Mouse (Mus musculus): Measurements from ENCODE around the gene Capn1. TPM values are rescaled to one million over a fixed set of nuclear protein-coding genes. Genes with fewer than 3 reads are reported as not detected.

Gene Capn1
- polyA plus RNA-seq, 1 experiment from 2014 or later = 12.4 TPM

- H3K27ac ChIP-seq (ENCODE audit: low read length) = no peak overlapping the region
- H3K4me2 ChIP-seq (ENCODE audit: low read depth, low read length) = peak overlapping the region; percentile 55
- 45% methylated on average over 4 of the region's 4 CpGs for WGBS
- peak overlapping the region; percentile 87 for H3K9ac ChIP-seq (ENCODE audit: low read depth, low read length)
- H3K27me3 ChIP-seq (replicated peaks; ENCODE audit: control insufficient read depth, insufficient read depth, low read length) = no peaks in the 10 kb centered on the region
- H3K36me3 ChIP-seq (ENCODE audit: control insufficient read depth, insufficient read depth, low read length) = peaks cover 21% of the 10 kb centered on the region
- H3K9me3 ChIP-seq (ENCODE audit: control insufficient read depth, low read length) = no peaks in the 10 kb centered on the region
- H3K4me3 ChIP-seq (ENCODE audit: low read length) = peak overlapping the region; percentile 83
- H3K4me1 ChIP-seq (ENCODE audit: control insufficient read depth, insufficient read depth, low read length) = peaks cover 19% of the 10 kb centered on the region
- ATAC-seq = no peak
Measured at GRCm38 (mm10) chr19:6056696-6057095, 41.0 kb upstream of the Capn1 start.

- no peaks in the 10 kb centered on the region for H3K27me3 ChIP-seq (replicated peaks; ENCODE audit: control insufficient read depth, insufficient read depth, low read length)
- no peak overlapping the region for H3K4me2 ChIP-seq (ENCODE audit: low read depth, low read length)
- 80% methylated on average over 5 of the region's 5 CpGs for WGBS
- H3K27ac ChIP-seq (ENCODE audit: low read length) = no peak overlapping the region
- H3K4me1 ChIP-seq (ENCODE audit: control insufficient read depth, insufficient read depth, low read length) = peaks cover 18% of the 10 kb centered on the region
- H3K4me3 ChIP-seq (ENCODE audit: low read length) = no peak overlapping the region
- peaks cover 43% of the 10 kb centered on the region for H3K36me3 ChIP-seq (ENCODE audit: control insufficient read depth, insufficient read depth, low read length)
- ATAC-seq = no peak
- no peaks in the 10 kb centered on the region for H3K9me3 ChIP-seq (ENCODE audit: control insufficient read depth, low read length)
- H3K9ac ChIP-seq (ENCODE audit: low read depth, low read length) = no peak overlapping the region
Measured at GRCm38 (mm10) chr19:6054296-6054695, 38.6 kb upstream of the Capn1 start.

GRCm38 (mm10) chr19:6052516-6052915 is 36.8 kb upstream of the Capn1 start:
- Histone ChIP-seq H3K27ac (ENCODE audit: low read length) (no peak overlapping the region), H3K27me3 (replicated peaks; ENCODE audit: control insufficient read depth, insufficient read depth, low read length) (no peaks in the 10 kb centered on the region), H3K4me1 (ENCODE audit: control insufficient read depth, insufficient read depth, low read length) (peaks cover 20% of the 10 kb centered on the region), H3K9me3 (ENCODE audit: control insufficient read depth, low read length) (no peaks in the 10 kb centered on the region), H3K9ac (ENCODE audit: low read depth, low read length) (no peak overlapping the region), H3K4me2 (ENCODE audit: low read depth, low read length) (no peak overlapping the region), H3K4me3 (ENCODE audit: low read length) (no peak overlapping the region), H3K36me3 (ENCODE audit: control insufficient read depth, insufficient read depth, low read length) (peaks cover 53% of the 10 kb centered on the region)
- ATAC-seq = no peak
- 86% methylated on average over 7 of the region's 7 CpGs for WGBS

GRCm38 (mm10) chr19:6048681-6049410 is 33.1 kb upstream of the Capn1 start:
- ATAC-seq = no peak
- Histone ChIP-seq H3K36me3 (ENCODE audit: control insufficient read depth, insufficient read depth, low read length) (peaks cover 46% of the 10 kb centered on the region), H3K4me3 (ENCODE audit: low read length) (no peak overlapping the region), H3K27me3 (replicated peaks; ENCODE audit: control insufficient read depth, insufficient read depth, low read length) (no peaks in the 10 kb centered on the region), H3K27ac (ENCODE audit: low read length) (no peak overlapping the region), H3K4me1 (ENCODE audit: control insufficient read depth, insufficient read depth, low read length) (peaks cover 12% of the 10 kb centered on the region), H3K9ac (ENCODE audit: low read depth, low read length) (peak overlapping the region; percentile 94; the same call in 1 of the 2 replicates), H3K9me3 (ENCODE audit: control insufficient read depth, low read length) (no peaks in the 10 kb centered on the region), H3K4me2 (ENCODE audit: low read depth, low read length) (no peak overlapping the region)
- WGBS = 83% methylated on average over 11 of the region's 11 CpGs

GRCm38 (mm10) chr19:6047899-6048166 is 32.1 kb upstream of the Capn1 start:
- H3K4me3 ChIP-seq (ENCODE audit: low read length) = peak overlapping the region; percentile 80
- H3K9me3 ChIP-seq (ENCODE audit: control insufficient read depth, low read length) = no peaks in the 10 kb centered on the region
- H3K27ac ChIP-seq (ENCODE audit: low read length) = no peak overlapping the region
- H3K36me3 ChIP-seq (ENCODE audit: control insufficient read depth, insufficient read depth, low read length) = peaks cover 38% of the 10 kb centered on the region
- peak overlapping the region; percentile 77 for H3K4me2 ChIP-seq (ENCODE audit: low read depth, low read length)
- H3K4me1 ChIP-seq (ENCODE audit: control insufficient read depth, insufficient read depth, low read length) = peaks cover 12% of the 10 kb centered on the region
- no peak for ATAC-seq
- peak overlapping the region; percentile 94 for H3K9ac ChIP-seq (ENCODE audit: low read depth, low read length)
- no peaks in the 10 kb centered on the region for H3K27me3 ChIP-seq (replicated peaks; ENCODE audit: control insufficient read depth, insufficient read depth, low read length)
- WGBS = 84% methylated on average over 8 of the region's 8 CpGs

- Histone ChIP-seq H3K36me3 (ENCODE audit: control insufficient read depth, insufficient read depth, low read length) (peaks cover 35% of the 10 kb centered on the region), H3K4me2 (ENCODE audit: low read depth, low read length) (peak overlapping the region; percentile 77), H3K9ac (ENCODE audit: low read depth, low read length) (peak overlapping the region; percentile 94), H3K27me3 (replicated peaks; ENCODE audit: control insufficient read depth, insufficient read depth, low read length) (no peaks in the 10 kb centered on the region), H3K9me3 (ENCODE audit: control insufficient read depth, low read length) (no peaks in the 10 kb centered on the region), H3K4me3 (ENCODE audit: low read length) (peak overlapping the region; percentile 80), H3K27ac (ENCODE audit: low read length) (peak overlapping the region; percentile 99), H3K4me1 (ENCODE audit: control insufficient read depth, insufficient read depth, low read length) (peaks cover 12% of the 10 kb centered on the region)
- WGBS = under 1% methylated on average over 41 of the region's 44 CpGs
- peak; percentile 34 for ATAC-seq
Measured at GRCm38 (mm10) chr19:6047154-6047898, 31.6 kb upstream of the Capn1 start.

GRCm38 (mm10) chr19:6046294-6047153 is 30.8 kb upstream of the Capn1 start, which contains the start of gene Syvn1:
Gene Syvn1, plus strand, starts transcription at chr19:6046576.
- peak; percentile 92 for ATAC-seq
- Histone ChIP-seq H3K36me3 (ENCODE audit: control insufficient read depth, insufficient read depth, low read length) (peaks cover 31% of the 10 kb centered on the region), H3K9me3 (ENCODE audit: control insufficient read depth, low read length) (no peaks in the 10 kb centered on the region), H3K4me1 (ENCODE audit: control insufficient read depth, insufficient read depth, low read length) (peaks cover 12% of the 10 kb centered on the region), H3K4me2 (ENCODE audit: low read depth, low read length) (peak within 1 kb of the TSS; percentile 77), H3K4me3 (ENCODE audit: low read length) (peak within 1 kb of the TSS; percentile 80), H3K27ac (ENCODE audit: low read length) (peak within 1 kb of the TSS; percentile 99), H3K27me3 (replicated peaks; ENCODE audit: control insufficient read depth, insufficient read depth, low read length) (no peaks in the 10 kb centered on the region), H3K9ac (ENCODE audit: low read depth, low read length) (peak within 1 kb of the TSS; percentile 94)
- under 1% methylated on average over 65 of the region's 65 CpGs for WGBS

GRCm38 (mm10) chr19:6045366-6046293 is 29.9 kb upstream of the Capn1 start:
- H3K27me3 ChIP-seq (replicated peaks; ENCODE audit: control insufficient read depth, insufficient read depth, low read length) = no peaks in the 10 kb centered on the region
- peaks cover 12% of the 10 kb centered on the region for H3K4me1 ChIP-seq (ENCODE audit: control insufficient read depth, insufficient read depth, low read length)
- peaks cover 23% of the 10 kb centered on the region for H3K36me3 ChIP-seq (ENCODE audit: control insufficient read depth, insufficient read depth, low read length)
- peak overlapping the region; percentile 97 for H3K27ac ChIP-seq (ENCODE audit: low read length)
- H3K4me2 ChIP-seq (ENCODE audit: low read depth, low read length) = peak overlapping the region; percentile 77
- H3K9ac ChIP-seq (ENCODE audit: low read depth, low read length) = peak overlapping the region; percentile 94
- H3K9me3 ChIP-seq (ENCODE audit: control insufficient read depth, low read length) = no peaks in the 10 kb centered on the region
- ATAC-seq = peak; percentile 54
- 11% methylated on average over 20 of the region's 20 CpGs for WGBS
- peak overlapping the region; percentile 80 for H3K4me3 ChIP-seq (ENCODE audit: low read length)
